Mouse (Mus musculus): ENCODE measurements at regions not wholly inside any gene's neighbourhood (a gene's known extent, or its start where the extent isn't known, plus 50 kb on each side); places are given as distances from the start of the nearest gene placed in this dataset.
A peak's percentile ranks its signal among the peaks of the same experiment; 100 is the strongest.

GRCm38 (mm10) chr11:24731431-24731830 is 653.6 kb downstream of the Bcl11a start:
- H3K4me2 ChIP-seq = no peak overlapping the region
- no peaks in the 10 kb centered on the region for H3K27me3 ChIP-seq
- no peaks in the 10 kb centered on the region for H3K9me3 ChIP-seq (replicated peaks)
- no peaks in the 10 kb centered on the region for H3K36me3 ChIP-seq (ENCODE audit: poor library complexity, severe bottlenecking)
- H3K4me1 ChIP-seq = peaks cover 15% of the 10 kb centered on the region
- ATAC-seq = no peak
- no peak overlapping the region for H3K9ac ChIP-seq
- WGBS = 19% methylated on average over 1 of the region's 1 CpGs
- H3K27ac ChIP-seq = no peak overlapping the region
- H3K4me3 ChIP-seq = no peak overlapping the region

GRCm38 (mm10) chr11:24739710-24740255 is 661.9 kb downstream of the Bcl11a start:
- H3K4me2 ChIP-seq = peak overlapping the region; percentile 58
- H3K9me3 ChIP-seq (replicated peaks) = no peaks in the 10 kb centered on the region
- H3K4me1 ChIP-seq = peaks cover 35% of the 10 kb centered on the region
- peak; percentile 72 for ATAC-seq
- no peaks in the 10 kb centered on the region for H3K36me3 ChIP-seq (ENCODE audit: poor library complexity, severe bottlenecking)
- H3K9ac ChIP-seq = peak overlapping the region; percentile 51
- H3K4me3 ChIP-seq = peak overlapping the region; percentile 24
- WGBS = 3% methylated on average over 14 of the region's 14 CpGs
- peak overlapping the region; percentile 66 for H3K27ac ChIP-seq
- no peaks in the 10 kb centered on the region for H3K27me3 ChIP-seq

- peak; percentile 46 for ATAC-seq
- peak overlapping the region; percentile 66 for H3K27ac ChIP-seq
- no peaks in the 10 kb centered on the region for H3K36me3 ChIP-seq (ENCODE audit: poor library complexity, severe bottlenecking)
- no peak overlapping the region for H3K4me2 ChIP-seq
- no peak overlapping the region for H3K4me3 ChIP-seq
- H3K9ac ChIP-seq = no peak overlapping the region
- H3K4me1 ChIP-seq = peaks cover 35% of the 10 kb centered on the region
- no peaks in the 10 kb centered on the region for H3K27me3 ChIP-seq
- 22% methylated on average over 2 of the region's 2 CpGs for WGBS
- no peaks in the 10 kb centered on the region for H3K9me3 ChIP-seq (replicated peaks)
These were observed 662.6 kb downstream of the Bcl11a start for GRCm38 (mm10) chr11:24740466-24740865.

- peak overlapping the region; percentile 6; the same call in 1 of the 2 replicates for H3K27ac ChIP-seq
- peaks cover 35% of the 10 kb centered on the region for H3K4me1 ChIP-seq
- H3K4me2 ChIP-seq = peak overlapping the region; percentile 31
- H3K27me3 ChIP-seq = no peaks in the 10 kb centered on the region
- peak; percentile 68 for ATAC-seq
- 25% methylated on average over 8 of the region's 8 CpGs for WGBS
- H3K36me3 ChIP-seq (ENCODE audit: poor library complexity, severe bottlenecking) = no peaks in the 10 kb centered on the region
- no peak overlapping the region for H3K9ac ChIP-seq
- H3K9me3 ChIP-seq (replicated peaks) = no peaks in the 10 kb centered on the region
- H3K4me3 ChIP-seq = no peak overlapping the region
These were observed 664.7 kb downstream of the Bcl11a start for GRCm38 (mm10) chr11:24742561-24742960.

GRCm38 (mm10) chr11:24743439-24743838 is 665.6 kb downstream of the Bcl11a start:
- 46% methylated on average over 1 of the region's 1 CpGs for WGBS
- no peaks in the 10 kb centered on the region for H3K27me3 ChIP-seq
- H3K4me1 ChIP-seq = peaks cover 35% of the 10 kb centered on the region
- no peaks in the 10 kb centered on the region for H3K36me3 ChIP-seq (ENCODE audit: poor library complexity, severe bottlenecking)
- no peak overlapping the region for H3K9ac ChIP-seq
- no peak for ATAC-seq
- no peak overlapping the region for H3K4me3 ChIP-seq
- no peak overlapping the region for H3K4me2 ChIP-seq
- H3K27ac ChIP-seq = peak overlapping the region; percentile 6; the same call in 1 of the 2 replicates
- H3K9me3 ChIP-seq (replicated peaks) = no peaks in the 10 kb centered on the region

- 83% methylated on average over 4 of the region's 4 CpGs for WGBS
- no peak for ATAC-seq
- H3K4me1 ChIP-seq = peaks cover 16% of the 10 kb centered on the region
These were observed 668.0 kb downstream of the Bcl11a start for GRCm38 (mm10) chr11:24745841-24746240.

GRCm38 (mm10) chr11:24750144-24750779 is 672.4 kb downstream of the Bcl11a start:
- Histone ChIP-seq H3K4me3 (no peak overlapping the region), H3K36me3 (ENCODE audit: poor library complexity, severe bottlenecking) (no peaks in the 10 kb centered on the region), H3K27ac (no peak overlapping the region), H3K4me2 (no peak overlapping the region), H3K9me3 (replicated peaks) (no peaks in the 10 kb centered on the region), H3K4me1 (no peaks in the 10 kb centered on the region), H3K27me3 (no peaks in the 10 kb centered on the region), H3K9ac (no peak overlapping the region)
- WGBS = 64% methylated on average over 7 of the region's 7 CpGs
- no peak for ATAC-seq

More at GRCm38 (mm10) chr11:24745841-24746240, 668.0 kb downstream of the Bcl11a start:
- H3K9me3 ChIP-seq (replicated peaks) = no peaks in the 10 kb centered on the region
- H3K27ac ChIP-seq = no peak overlapping the region
- H3K4me2 ChIP-seq = no peak overlapping the region
- no peak overlapping the region for H3K4me3 ChIP-seq
- H3K36me3 ChIP-seq (ENCODE audit: poor library complexity, severe bottlenecking) = no peaks in the 10 kb centered on the region
- no peak overlapping the region for H3K9ac ChIP-seq
- no peaks in the 10 kb centered on the region for H3K27me3 ChIP-seq

GRCm38 (mm10) chr11:24758130-24758529 is 680.3 kb downstream of the Bcl11a start:
- no peak overlapping the region for H3K4me3 ChIP-seq
- no peak overlapping the region for H3K9ac ChIP-seq
- H3K27ac ChIP-seq = no peak overlapping the region
- no peaks in the 10 kb centered on the region for H3K9me3 ChIP-seq (replicated peaks)
- ATAC-seq = no peak
- H3K4me1 ChIP-seq = no peaks in the 10 kb centered on the region
- no peaks in the 10 kb centered on the region for H3K27me3 ChIP-seq
- no peak overlapping the region for H3K4me2 ChIP-seq
- H3K36me3 ChIP-seq (ENCODE audit: poor library complexity, severe bottlenecking) = no peaks in the 10 kb centered on the region

GRCm38 (mm10) chr11:24783470-24783869 is 705.6 kb downstream of the Bcl11a start:
- H3K4me2 ChIP-seq = no peak overlapping the region
- WGBS = 86% methylated on average over 7 of the region's 7 CpGs

GRCm38 (mm10) chr11:24789120-24789519 is 711.3 kb downstream of the Bcl11a start:
- Histone ChIP-seq H3K36me3 (ENCODE audit: poor library complexity, severe bottlenecking) (no peaks in the 10 kb centered on the region), H3K9me3 (replicated peaks) (0 out of 2 replicates have a peak, but pooled peaks cover 4% of the 10 kb centered on the region), H3K4me1 (no peaks in the 10 kb centered on the region), H3K4me3 (no peak overlapping the region), H3K27ac (no peak overlapping the region), H3K27me3 (no peaks in the 10 kb centered on the region), H3K9ac (no peak overlapping the region), H3K4me2 (no peak overlapping the region)
- 78% methylated on average over 2 of the region's 2 CpGs for WGBS
- no peak for ATAC-seq

More at GRCm38 (mm10) chr11:24783470-24783869, 705.6 kb downstream of the Bcl11a start:
- Histone ChIP-seq H3K9ac (no peak overlapping the region), H3K4me3 (no peak overlapping the region), H3K27ac (no peak overlapping the region), H3K27me3 (no peaks in the 10 kb centered on the region), H3K9me3 (replicated peaks) (0 out of 2 replicates have a peak, but pooled peaks cover 4% of the 10 kb centered on the region), H3K4me1 (no peaks in the 10 kb centered on the region), H3K36me3 (ENCODE audit: poor library complexity, severe bottlenecking) (no peaks in the 10 kb centered on the region)
- ATAC-seq = no peak

- 26% methylated on average over 4 of the region's 4 CpGs for WGBS
- no peak overlapping the region for H3K4me2 ChIP-seq
- H3K4me3 ChIP-seq = no peak overlapping the region
- H3K36me3 ChIP-seq (ENCODE audit: poor library complexity, severe bottlenecking) = no peaks in the 10 kb centered on the region
- no peaks in the 10 kb centered on the region for H3K27me3 ChIP-seq
- no peak overlapping the region for H3K27ac ChIP-seq
- no peak overlapping the region for H3K9ac ChIP-seq
- peaks cover 6% of the 10 kb centered on the region; the same call in 1 of the 2 replicates for H3K4me1 ChIP-seq
- peak; percentile 87 for ATAC-seq
- no peaks in the 10 kb centered on the region for H3K9me3 ChIP-seq (replicated peaks)
These were observed 717.8 kb downstream of the Bcl11a start for GRCm38 (mm10) chr11:24795510-24796211.

- 26% methylated on average over 8 of the region's 8 CpGs for WGBS
- H3K27me3 ChIP-seq = no peaks in the 10 kb centered on the region
- H3K4me2 ChIP-seq = no peak overlapping the region
- no peaks in the 10 kb centered on the region for H3K9me3 ChIP-seq (replicated peaks)
- H3K9ac ChIP-seq = no peak overlapping the region
- H3K27ac ChIP-seq = no peak overlapping the region
- H3K4me1 ChIP-seq = peaks cover 12% of the 10 kb centered on the region
- peak; percentile 80 for ATAC-seq
- no peaks in the 10 kb centered on the region for H3K36me3 ChIP-seq (ENCODE audit: poor library complexity, severe bottlenecking)
- H3K4me3 ChIP-seq = no peak overlapping the region
These were observed 726.8 kb downstream of the Bcl11a start for GRCm38 (mm10) chr11:24804623-24805023.
